Mouse (Mus musculus) naive thymus-derived CD4-positive, alpha-beta T cell, adult 5 months (primary cell): ENCODE data around the gene Gpd1l. TPM values are rescaled to one million over a fixed set of nuclear protein-coding genes. Genes with fewer than 3 reads are reported as not detected.

Experiments used
- polyA plus RNA-seq: library from polyadenylated mRNA; unstranded; fragments of 100-300 nt; shearing (Covaris generic); gene quantifications from one replicate; pipeline ENCODE4 v1.2.1, GENCODE M21; 2017

Gene Gpd1l
- 37.4 TPM for polyA plus RNA-seq

GRCm38 (mm10) chr9:114933723-114934171 is at the start of gene Gpd1l:
Gpd1l (minus strand) TSS chr9:114933987.

GRCm38 (mm10) chr9:114982689-114983360 is 49.0 kb upstream of the Gpd1l start, which contains the start of gene Rps27rt:
Rps27rt (minus strand) TSS chr9:114982739.

GRCm38 (mm10) chr9:114978281-114979111 is 44.7 kb upstream of the Gpd1l start, which contains the start of gene Osbpl10:
Osbpl10 (plus strand) TSS chr9:114978569.

Other genes with a start within 250 kb of the Gpd1l start
- gene Dync1li1, start 245.2 kb downstream of the Gpd1l start, polyA plus RNA-seq, result 71.9 TPM
- gene Cmtm6, start 202.9 kb downstream of the Gpd1l start, polyA plus RNA-seq, result 306 TPM
- gene Cmtm7, start 152.1 kb downstream of the Gpd1l start, polyA plus RNA-seq, result 74.7 TPM
- not detected for gene Cmtm8, start 89.8 kb downstream of the Gpd1l start, polyA plus RNA-seq
- not detected for gene Osbpl10, start 44.6 kb upstream of the Gpd1l start, polyA plus RNA-seq
- gene Rps27rt, start 48.8 kb upstream of the Gpd1l start, polyA plus RNA-seq, result 3,498 TPM